Mouse (Mus musculus) spleen, postnatal 4 days (tissue): ENCODE data around the gene Adcy9.

Experiments used
- DNase-seq, 2 experiments: peaks; one replicate each; pipeline ENCODE4 v3.0.0; 2022; ENCODE audit warnings: low spot score in 2 of 2

The Adcy9 gene

DNA sequence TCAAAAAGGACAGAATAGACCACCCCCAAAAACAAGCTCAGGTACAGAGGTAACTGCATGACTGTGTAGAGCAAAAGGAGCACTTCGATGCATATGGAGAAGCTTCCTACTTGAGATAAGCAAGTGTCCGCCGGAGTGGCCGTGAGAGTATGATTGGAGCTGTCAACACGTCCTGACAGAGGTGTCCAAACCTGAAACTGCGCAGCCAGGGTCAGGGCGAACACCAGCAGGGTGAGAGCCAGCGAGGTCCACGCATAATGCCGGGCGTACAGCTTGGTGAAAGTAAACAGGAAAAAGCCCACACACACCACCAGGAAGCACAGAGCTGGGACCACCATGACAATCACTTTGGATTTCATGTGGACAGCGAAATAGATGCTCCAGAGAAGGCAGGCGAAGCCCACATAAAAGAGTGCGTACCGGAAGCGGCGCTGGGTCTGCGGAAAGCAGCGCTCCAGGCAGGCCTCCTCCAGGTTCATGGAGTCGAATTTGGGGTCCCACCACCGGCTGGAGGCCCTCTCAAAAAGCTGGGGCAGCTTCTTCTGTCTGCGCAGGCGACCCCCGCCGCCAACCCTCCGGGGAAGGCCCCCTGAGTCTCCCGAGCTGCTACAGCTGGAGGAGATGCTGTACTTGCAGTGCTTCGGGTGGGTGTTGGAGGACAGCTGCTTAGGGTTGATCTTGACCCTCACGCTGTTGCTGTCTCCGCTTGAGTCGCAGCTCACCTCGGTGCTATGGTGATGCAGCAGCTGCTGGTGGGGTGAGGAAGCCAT, 1.3 kb downstream of the Adcy9 start:
- peak; percentile 17 to 73 for DNase-seq

DNA sequence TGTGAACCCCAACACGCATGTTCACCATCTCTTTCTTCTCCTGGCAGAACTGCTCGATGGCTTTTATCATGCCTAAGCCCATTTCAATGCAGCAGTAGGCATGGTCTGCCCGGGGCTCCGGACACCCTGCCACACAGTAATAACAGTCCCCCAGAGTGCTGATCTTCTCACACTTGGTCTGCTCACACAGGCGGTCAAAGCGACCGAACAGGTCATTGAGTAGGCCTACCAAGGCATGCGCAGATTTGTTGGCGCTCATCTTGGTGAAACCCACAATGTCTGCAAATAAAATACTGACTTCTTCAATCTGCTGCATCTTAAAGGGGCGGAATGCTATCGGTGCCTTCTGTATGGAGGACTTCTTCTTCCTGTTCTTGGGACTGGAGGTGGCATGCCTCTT, 2.2 kb downstream of the Adcy9 start:
- no peak for DNase-seq

DNA sequence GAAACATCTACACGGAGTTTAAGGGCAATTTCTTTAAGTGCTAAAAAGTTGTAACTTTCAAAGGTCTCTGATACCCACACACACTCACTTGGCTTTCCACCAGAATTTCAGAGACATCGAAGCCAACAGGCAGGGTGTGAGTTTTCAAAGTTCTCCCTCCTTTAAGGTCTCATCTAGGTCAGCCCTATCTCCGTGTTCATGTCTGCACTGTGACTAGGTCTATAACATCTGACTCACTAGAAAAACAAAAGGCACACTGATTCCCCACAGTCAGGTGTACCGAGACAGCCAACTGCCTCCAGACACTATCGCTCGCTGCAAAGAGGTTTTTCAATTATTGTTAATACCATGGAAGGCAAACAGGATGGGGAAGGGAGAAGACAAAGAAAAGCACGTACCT, 2.8 kb downstream of the Adcy9 start:
- DNase-seq = no peak

DNA sequence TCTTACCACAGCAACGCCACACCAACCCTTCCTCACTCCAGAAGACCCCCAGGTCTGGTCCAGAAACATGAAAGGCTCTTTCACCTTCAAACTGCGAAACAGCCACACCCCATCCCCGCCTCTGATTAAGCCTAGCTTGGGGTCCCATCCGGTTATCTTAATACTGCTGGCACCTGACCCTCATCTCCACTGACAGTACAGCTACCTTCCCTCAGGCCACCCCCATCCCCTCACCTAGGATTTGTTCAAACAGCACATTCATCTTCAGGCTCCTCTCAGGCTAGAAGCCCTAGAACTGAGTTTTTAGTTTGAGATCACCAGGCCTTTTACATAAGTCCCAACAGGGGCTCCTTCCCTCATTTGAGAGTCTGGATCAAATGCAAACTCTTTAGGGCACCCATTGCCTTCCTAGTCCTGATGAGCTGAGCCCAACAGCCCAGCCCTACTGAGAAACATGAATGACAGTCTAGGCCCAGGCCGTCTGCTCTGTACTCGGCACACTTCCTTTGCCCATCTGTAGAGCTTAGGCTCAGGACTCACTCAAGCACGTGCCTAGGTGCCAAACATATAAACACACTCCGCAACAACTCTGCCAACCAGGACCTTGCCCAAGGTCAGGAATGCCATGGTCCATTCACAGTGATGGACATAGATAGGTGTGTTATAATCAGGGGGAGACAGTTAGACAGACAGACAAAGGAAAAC, 5.3 kb downstream of the Adcy9 start:
- DNase-seq = no peak

DNA sequence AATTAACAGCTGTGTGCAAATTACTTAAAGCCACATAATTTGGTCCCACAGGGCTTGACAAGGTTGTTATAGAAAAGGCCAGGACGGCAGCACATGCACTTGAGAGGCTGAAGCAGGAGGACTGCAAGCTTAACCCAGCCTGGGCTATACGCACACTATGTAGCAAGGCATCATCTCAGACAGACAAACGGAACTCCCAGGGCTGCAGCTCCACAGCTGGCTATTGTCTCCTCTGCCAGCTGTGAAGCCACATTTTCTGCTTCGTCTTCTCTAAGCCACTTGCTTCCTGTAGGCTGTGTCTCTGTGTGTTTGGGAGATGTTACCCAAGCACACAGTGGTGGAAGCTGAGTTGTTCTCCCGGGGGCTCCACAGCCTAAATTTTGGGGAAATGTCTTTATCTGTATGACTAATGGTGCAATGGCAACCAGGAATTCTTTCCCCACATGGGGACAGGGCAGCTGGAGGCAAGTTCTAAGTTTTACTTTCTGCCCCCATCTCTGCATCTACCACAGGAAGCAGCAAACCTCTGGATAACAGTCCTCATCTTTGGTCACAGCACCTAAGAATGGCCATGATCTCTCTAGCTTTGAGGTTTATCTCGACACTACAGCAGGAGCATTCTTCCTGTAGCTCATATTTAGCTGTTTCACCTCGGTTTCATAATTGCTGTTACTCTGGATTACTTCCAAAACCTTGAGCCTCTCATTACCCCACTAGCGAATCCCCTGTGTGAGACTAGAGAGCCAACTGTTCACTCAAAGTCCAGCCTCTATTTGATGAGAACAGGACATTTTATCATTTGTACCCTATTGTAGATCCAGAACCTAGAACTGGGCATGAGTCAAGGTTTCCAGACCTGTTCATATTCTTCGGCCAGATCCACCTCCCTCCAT, 6.1 kb downstream of the Adcy9 start:
- no peak for DNase-seq

DNA sequence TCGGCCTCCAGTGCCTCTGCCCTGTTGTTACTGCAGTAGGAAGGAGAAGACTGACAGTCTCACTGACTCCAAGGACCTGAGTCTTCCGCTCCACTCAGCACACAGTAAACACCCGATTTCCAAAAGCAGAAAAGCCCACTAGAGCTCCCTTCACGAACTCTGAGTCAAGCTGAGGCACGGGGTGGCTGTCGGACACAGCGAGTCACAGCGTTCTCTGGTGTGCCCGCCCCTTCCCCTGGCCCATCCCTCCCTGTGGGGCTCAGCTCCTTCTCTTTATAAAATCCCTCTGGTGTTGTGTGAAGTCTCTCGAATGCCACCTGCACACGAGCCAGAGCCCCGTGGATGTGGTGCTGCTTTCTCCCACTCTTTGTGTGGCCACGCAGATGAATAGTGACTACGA, 7.0 kb downstream of the Adcy9 start:
- DNase-seq = no peak

DNA sequence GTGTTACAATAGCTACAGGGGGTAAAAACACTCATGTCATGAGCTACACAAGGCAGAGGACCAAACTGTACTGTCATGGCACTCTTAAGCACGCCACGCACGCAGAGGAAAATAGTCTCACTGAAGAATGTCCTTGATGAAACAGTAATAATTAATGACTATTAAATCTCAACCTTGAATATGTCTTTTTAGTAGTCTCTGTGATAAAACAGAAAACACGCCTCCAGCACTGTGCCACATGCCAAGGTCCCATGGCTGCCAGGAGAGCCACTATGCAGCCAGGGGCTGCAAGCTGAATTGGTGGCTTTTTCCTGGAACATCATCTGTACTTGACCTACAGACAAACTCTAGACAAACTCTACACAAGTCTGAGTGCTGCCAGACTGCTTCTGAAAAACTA, 8.0 kb downstream of the Adcy9 start:
- no peak for DNase-seq

DNA sequence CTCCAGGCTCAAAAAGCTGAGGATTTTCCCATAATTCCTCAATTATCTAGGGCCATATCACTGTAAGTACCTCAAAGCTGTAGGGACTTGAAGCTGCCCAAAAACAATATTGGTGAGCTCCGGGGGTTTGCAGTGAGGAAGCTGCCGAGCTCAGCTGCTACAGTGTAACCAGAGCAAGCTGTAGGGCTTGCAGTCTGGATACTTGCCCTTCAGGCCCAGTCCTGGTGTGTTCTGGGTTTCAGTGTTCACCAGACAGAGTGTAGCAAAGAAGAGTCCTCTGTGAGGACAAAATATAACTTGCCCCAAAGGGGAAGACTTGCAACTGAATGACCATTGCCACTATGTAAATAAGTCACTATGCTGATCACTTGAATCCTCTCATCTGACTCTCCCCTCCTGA, 9.0 kb downstream of the Adcy9 start:
- DNase-seq = no peak

DNA sequence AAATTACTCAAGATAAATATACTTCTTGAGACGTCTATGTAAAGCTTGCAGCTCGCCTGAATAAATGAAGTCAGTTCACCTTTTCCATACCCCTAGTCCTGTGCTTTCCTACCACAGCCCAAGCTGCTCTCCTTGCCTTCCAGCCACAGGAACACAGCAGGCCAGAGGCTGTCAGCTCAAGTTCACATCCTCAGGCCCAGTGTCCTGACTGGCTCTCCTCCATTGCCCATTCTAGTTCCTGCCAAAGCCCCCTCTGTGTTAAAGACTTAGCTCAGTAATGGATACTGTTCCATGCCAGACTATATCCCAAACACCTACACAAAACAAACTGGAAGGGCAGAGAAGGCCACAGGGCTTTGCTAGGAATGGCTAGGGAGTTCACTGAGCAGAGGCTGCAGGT, 12.8 kb downstream of the Adcy9 start:
- no peak for DNase-seq

DNA sequence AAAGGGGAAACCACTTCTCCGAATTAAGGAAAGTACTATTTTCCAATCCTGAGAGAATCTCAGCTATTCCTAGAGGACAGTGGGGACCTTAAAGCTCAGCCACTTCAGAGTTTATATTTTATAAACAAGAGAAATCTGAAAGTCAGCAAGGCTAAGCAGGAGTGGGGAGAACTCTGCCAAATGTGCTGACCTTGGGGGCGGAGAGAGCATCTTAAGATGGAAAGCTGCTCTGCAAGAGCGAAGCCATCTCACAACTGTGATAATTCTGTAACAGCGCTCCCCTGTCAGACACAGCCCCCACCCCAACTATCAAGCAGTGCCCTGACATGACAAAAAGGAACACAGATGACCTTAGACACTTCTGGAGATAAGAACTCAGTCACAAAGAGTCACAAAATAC, 13.6 kb downstream of the Adcy9 start:
- no peak for DNase-seq

DNA sequence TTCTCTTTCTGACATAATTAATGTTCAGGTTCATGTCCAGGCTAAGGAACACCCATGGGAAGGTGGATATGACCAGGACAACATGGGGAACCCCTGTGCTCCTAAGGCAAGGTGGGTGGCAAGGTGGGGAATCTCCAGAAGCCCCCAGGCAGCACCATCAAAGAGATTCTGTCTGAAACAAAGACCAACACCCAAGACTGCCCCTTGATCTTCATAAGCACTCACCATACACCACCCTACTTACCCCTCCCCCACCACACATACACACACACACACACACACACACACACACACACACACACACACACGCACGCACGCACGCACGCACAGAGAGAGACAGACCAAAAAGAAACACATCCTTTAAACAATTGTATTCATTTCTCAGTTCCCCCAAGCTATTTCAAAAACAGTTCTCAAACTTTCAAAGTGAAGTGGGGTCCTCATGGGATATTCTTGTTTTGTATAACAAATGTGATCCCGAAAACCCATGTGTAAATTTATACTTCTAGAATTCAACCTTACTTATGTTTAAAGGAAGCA, 14.2 kb downstream of the Adcy9 start:
- DNase-seq = no peak

DNA sequence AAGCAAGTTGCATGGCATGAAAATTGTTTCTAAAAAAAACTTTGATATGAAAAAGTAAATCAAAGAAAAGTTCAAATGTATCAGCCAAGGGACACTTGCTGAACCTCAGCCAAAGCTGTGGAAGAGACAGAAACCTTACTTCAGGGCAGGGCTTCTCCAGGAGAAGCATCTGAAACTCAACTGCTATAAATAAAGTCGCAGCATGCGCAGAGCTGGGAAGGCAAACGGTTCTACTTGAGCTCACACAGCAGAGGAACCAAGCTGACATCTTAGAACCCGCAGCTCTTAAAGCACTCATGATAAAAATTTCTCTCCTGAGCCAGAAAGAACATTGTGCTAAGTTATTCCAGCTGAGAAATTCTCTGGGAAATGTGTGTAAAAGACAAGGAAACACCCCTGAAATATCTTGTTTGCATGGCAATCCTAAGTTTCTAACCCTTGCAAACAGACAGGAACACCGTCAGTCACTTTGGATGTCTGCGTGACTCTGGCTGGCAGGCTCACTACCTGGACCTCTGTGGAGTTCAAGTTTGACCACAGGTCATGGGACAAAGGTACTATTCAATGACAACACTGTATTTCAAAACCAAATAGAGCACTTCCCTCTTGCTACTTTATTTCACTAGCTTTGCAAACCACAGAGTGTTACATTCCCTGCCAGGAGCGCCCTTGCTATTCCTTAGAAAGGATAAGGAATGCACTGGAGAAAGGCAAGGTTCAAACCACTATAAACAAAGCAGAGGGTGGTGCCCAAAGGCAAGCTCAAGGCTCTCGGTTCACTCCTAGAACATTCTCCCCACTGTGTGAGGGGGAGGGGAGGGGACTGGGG, 15.2 kb downstream of the Adcy9 start:
- DNase-seq = no peak

DNA sequence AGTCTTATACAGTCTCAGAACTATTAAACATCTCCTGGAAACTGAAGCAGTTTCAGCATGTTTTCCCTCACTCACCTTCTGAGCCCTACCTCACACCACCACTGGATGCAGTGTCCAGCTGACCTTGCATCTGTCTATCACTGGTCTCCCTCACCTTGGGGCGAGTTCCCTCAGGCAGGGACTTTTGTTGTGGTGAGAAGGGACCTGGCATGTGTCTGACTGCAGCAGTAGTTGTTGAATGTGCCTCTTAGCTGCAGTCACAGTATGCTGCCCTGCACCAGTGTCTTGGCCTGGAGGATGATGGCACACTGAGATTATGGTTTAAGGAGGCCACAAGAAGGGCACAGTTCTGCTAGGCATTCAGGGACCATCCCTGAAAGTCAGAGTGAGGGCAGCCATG, 19.2 kb downstream of the Adcy9 start:
- DNase-seq = peak in 1 of 2 experiments; percentile 55

DNA sequence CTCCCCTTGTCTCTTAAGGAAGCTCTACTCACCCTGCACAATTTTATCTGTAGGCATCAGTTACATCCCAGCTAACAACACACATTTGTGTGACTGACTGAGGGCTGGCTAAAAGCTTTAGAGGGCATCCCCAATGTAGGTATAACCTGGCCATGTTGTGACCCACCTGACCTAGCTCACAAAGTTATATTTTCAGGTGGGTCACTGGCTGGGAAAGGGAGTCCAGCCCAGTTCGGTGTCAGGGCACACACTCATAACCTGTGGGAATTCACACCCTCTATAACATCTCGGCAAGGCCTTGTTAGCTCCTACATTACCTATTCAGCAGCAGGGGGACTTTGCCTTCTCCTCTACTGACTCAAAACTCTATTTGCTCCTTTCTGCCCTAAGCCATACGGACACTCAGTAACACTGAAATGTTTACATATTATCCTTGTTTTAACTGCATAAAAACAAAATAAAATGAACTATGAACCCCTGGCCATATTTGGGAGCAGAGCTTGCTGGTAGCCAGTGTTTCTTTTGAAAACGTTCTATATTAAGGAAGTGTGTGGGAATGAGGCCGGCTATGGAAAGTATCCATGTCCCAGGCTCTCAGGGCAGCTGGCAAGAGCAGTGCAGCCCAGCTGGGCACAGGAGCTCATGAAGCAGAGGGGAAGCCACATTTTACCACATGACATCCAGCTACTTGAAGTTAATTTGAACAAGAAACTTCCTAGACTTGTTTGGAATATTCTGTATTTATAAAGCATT, 20.7 kb downstream of the Adcy9 start:
- no peak for DNase-seq

DNA sequence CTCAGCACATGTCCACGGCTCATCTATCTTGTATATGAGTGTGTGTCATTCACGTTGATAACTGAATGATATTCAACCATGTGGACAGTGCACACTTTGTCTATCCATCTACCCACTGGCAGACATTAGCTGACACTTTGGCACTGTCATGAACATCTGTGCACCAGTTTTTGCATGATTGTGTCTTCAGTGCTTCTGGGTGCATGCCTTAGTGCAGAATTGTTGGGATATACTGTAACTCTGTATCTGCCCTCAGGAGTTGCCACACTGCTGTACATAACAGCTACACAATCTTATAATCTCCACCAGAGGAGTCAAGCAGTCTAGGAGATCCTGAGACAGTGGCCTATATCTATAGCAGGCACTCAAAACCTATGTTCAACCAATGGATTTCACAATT, 21.5 kb downstream of the Adcy9 start:
- DNase-seq = no peak

DNA sequence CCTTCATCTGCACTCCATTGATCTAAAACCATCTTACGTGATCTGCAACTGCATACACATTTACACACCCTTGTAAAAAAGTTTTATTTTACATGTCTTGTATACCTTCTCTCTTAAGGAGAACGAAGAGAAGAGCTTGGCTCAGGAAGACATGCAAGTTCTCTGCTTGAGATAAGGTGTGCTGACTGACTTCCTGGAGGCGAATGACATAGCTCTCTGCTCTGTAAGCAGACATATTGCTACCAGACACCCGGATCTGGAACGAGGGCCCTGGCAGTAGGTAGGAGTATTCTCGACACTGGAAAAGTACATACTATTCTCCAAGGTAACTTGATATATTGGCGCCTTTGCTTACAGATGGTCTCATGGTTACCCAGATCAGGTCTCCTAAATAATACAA, 22.7 kb downstream of the Adcy9 start:
- no peak for DNase-seq

DNA sequence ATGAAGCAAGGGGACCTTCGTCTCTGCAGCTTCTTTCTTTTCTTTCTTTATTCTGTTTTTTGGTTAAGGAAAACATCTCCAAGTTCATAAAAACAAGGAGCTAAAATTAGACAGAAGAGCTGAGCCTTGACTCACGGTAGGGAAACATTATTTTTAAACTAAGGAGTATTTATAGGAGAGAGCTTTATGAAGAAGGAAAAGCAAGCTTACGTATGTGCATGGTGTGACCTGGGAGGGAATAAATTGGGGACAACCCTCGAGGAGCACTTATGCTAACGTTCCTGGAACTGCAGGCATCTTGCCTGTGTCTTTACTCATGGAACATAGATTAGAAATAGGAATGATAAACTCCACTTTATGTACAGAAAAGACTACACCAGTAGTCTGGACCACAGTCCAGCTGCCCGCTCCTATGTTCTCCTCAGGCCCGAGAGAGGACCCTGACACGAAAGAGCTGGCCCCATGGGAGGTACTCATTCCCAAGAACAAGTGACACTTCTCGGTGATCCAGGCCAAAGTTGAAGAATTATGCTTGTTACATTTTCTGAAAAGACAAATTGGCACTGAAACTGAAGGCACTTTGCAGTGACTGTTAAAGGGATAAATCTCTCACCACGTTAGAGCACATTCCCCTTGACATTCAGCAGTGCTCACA, 24.5 kb downstream of the Adcy9 start:
- no peak for DNase-seq

DNA sequence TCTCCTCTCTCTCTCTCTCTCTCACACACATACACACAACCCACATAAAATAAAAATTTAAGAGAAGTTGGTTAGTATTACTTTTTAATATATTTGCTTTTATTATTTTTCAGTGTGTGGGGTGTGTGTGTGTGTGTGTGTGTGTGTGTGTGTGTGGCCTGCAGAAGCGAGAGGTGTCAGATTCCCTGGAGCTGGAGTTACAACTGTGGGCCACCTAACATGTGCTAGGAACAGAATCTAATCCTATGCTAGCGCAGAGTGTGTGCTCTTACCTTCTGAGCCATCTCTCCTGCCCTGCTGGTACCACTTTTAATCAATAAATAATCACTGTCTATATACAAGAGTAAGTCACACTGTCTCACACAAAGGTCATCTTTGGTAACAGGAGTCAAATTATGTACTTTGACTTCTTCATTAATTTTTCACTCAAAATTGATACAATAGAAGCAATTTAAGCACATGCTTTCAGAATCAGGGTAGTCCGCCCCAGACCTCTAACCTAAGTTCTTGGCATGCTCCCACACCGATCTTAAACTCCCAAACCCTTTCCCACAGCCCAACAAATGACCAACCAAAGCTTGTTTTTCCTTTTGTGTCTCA, 25.2 kb downstream of the Adcy9 start:
- DNase-seq = no peak

DNA sequence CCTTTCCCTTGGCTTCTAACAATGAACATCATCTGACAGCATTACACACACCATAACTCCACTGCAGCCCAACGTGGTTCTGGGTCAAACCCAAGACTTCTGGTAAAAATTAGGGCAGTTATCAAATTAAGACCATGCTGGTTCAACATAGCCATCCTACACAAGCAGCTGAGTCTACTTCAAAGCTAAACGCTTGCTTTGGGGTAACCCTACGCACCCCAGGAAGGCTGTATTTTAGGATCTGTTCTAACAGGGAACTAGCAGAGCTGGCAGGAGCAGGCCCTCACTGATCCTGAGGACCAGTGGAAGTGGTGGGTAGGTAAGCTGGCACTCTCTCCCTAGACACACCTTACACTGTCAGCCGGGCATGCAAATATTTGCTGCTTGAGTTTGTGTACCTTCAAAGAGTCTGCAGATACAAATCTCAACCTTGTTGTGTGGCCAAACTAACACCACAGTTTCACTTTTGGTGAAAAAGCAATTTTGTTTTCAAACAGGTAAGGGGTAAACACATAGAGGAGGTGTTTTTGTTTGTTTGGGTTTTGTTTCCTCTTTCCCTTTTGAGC, 36.7 kb downstream of the Adcy9 start:
- DNase-seq = no peak
